Comparison of ENCODE assay signal across 10 mouse cellular contexts in the genomic region with DNA sequence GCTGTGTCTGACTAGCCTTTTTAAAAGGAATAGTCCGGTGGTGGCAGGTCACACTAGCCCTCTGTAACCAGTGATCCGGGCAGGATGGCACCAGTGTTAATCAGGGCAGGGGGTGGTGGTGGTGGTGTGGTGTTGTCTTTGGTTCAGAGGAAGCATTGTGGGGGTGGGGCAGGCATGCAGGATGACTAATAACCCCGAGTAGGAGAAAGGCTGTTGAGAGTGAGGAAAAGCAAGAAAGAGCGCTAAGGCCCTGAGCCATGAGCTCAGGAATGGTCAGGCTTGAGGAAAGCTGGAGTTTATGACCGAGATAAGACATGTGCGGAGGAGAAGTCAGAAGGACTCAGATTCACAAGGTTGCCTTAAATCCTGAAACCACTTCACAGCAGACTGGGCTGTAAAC.
DNase-seq lines count a peak whose midpoint lies in the region; ATAC-seq and TF ChIP-seq lines count a peak whose summit lies in the region.
"Had no signal": no experiment of that assay in that cellular context is flagged by ENCODE, and none has a peak within 500 bp of the region (broad histone marks: within the 10 kb centered on the region; RNA-seq: fewer than 3 reads in every experiment).

No protein-coding gene starts in this region.

- H3K9me3 ChIP-seq in heart, embryonic 13.5 days = no peaks in the 10 kb centered on the region
- no peaks in the 10 kb centered on the region for H3K9me3 ChIP-seq in limb, embryonic 10.5 days (replicated peaks)
- H3K9me3 ChIP-seq: hindbrain, embryonic 13.5 days had no signal

- no peak for DNase-seq in heart, adult 8-10 months (ENCODE audit: low spot score)
- DNase-seq in 3T3-L1 (ENCODE audit: low read depth, low spot score) (peak; percentile 77), adipocyte (ENCODE audit: low spot score) (peak; percentile 92)
- no peak for DNase-seq in limb, embryonic 10.5 days (ENCODE audit: low spot score)
- no peak for DNase-seq in layer of hippocampus, adult 9-11 months
- DNase-seq in left cerebral cortex, adult 2 months (ENCODE audit: extremely low spot score in 1 of 2, low spot score in 2 of 2) = no peak
- DNase-seq: cerebellum, adult 11 months had no signal

- H3K27ac ChIP-seq in heart, embryonic 13.5 days (replicated peaks) = peak overlapping the region; percentile 73
- peak overlapping the region; percentile 66 for H3K27ac ChIP-seq in limb, embryonic 10.5 days
- H3K27ac ChIP-seq in left cerebral cortex, adult 2 months = no peak overlapping the region
- H3K27ac ChIP-seq: hindbrain, embryonic 13.5 days had no signal

- H3K4me1 ChIP-seq in heart, embryonic 13.5 days = peaks cover 91% of the 10 kb centered on the region
- H3K4me1 ChIP-seq in limb, embryonic 10.5 days = peaks cover 94% of the 10 kb centered on the region

- ATAC-seq in heart, embryonic 13.5 days (ENCODE audit: extremely low read depth, insufficient number of reproducible peaks, low FRiP score, low TSS enrichment) = no peak
- ATAC-seq in megakaryocyte progenitor cell, adult 5-6 weeks (replicated peaks; ENCODE audit: poor library complexity) = no peak

- H3K36me3 ChIP-seq in heart, embryonic 13.5 days = no peaks in the 10 kb centered on the region
- peaks cover 18% of the 10 kb centered on the region; the same call in 1 of the 2 replicates for H3K36me3 ChIP-seq in limb, embryonic 10.5 days
- H3K36me3 ChIP-seq: hindbrain, embryonic 13.5 days had no signal

- intact Hi-C loops in left cerebral cortex, adult 2 months (cut with DNase I) = no loop called here

- peak overlapping the region; percentile 48 for H3K9ac ChIP-seq in heart, embryonic 13.5 days
- H3K9ac ChIP-seq: hindbrain, embryonic 13.5 days had no signal

- no peak for TF ChIP-seq CTCF in left cerebral cortex, adult 2 months (IDR thresholded peaks at IDR 0.05)

- H3K4me3 ChIP-seq in heart, embryonic 13.5 days = no peak overlapping the region
- no peak overlapping the region for H3K4me3 ChIP-seq in limb, embryonic 10.5 days
- H3K4me3 ChIP-seq in left cerebral cortex, adult 2 months = no peak overlapping the region
- H3K4me3 ChIP-seq: hindbrain, embryonic 13.5 days had no signal

- WGBS in heart, embryonic 13.5 days = 33% methylated on average over 6 of the region's 6 CpGs
- WGBS in limb, embryonic 10.5 days = 26% methylated on average over 6 of the region's 6 CpGs

- H3K27me3 ChIP-seq in heart, embryonic 13.5 days (replicated peaks) = no peaks in the 10 kb centered on the region
- no peaks in the 10 kb centered on the region for H3K27me3 ChIP-seq in limb, embryonic 10.5 days (ENCODE audit: low read depth, poor library complexity, severe bottlenecking)

- no peak overlapping the region for H3K4me2 ChIP-seq in heart, embryonic 13.5 days
- H3K4me2 ChIP-seq: hindbrain, embryonic 13.5 days had no signal

Comparison
In these comparisons a context has a peak if more than half of its experiments do, and no peak if none do; other contexts are left out.
1. DNase-seq: peak in 3T3-L1 (single experiment) and adipocyte (single experiment); none in heart, adult 8-10 months (single experiment), limb, embryonic 10.5 days (single experiment), layer of hippocampus, adult 9-11 months (single experiment) and left cerebral cortex, adult 2 months (0 of 2).